Mouse (Mus musculus): Measurements from ENCODE around the gene Btbd35f18. TPM values are rescaled to one million over a fixed set of nuclear protein-coding genes. Genes with fewer than 3 reads are reported as not detected.
"Not testable (repeated sequence)": the region's sequence is repeated elsewhere in the genome, so short reads cannot be mapped to it uniquely, and the experiment has no call there.

Gene Btbd35f18
- total RNA-seq (2021), result not detected
- long read RNA-seq, experiment 1, result 0 reads
- long read RNA-seq, experiment 2, result 0 reads

DNA sequence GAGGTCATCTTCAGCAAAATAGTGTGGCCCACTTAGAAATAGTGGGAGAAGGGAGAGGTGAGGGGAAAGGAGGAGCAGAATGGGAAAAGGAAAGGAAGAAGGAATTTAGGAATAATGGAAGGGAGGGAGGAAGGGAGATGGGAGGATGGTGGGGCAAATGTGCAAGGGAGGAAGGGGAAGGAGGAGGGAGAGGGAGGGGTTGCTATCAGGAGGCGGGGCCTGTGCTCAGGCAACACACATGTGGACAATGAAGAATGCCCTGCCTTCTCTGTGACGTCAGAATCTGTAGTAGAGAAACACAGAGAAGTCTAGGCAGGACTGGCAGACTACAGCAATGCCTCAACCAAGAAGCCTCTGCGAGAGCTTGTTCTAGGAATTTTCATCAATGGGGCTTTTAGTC lies at the start of gene Btbd35f18:
Gene Btbd35f18 (plus strand): TSS at position 301 of the 400 bp plus-strand sequence.
- not testable (repeated sequence) for DNase-seq

Other genes with a start within 250 kb of the Btbd35f18 start
- not detected for gene Btbd35f10, start 52.7 kb downstream of the Btbd35f18 start, total RNA-seq (2021)